Mouse (Mus musculus) layer of hippocampus, postnatal 25 days (tissue): ENCODE data around the gene Pigk. TPM values are rescaled to one million over a fixed set of nuclear protein-coding genes. Genes with fewer than 3 reads are reported as not detected.

ENCODE experiments used
- DNase-seq, 2 experiments: peaks; one replicate each; pipeline ENCODE4 v3.0.0; 2022; ENCODE audit warnings: mixed read lengths in 2 of 2, low spot score in 1 of 2; ENCODE audit errors: extremely low spot score in 1 of 2
- total RNA-seq, 2 experiments: library from RNA; stranded (reverse); gene quantifications; 2 replicates each; pipeline ENCODE4 v1.2.3; 2021

Gene Pigk
- total RNA-seq, 2 experiments from 2014 or later: 45.1 to 47.1 TPM

DNA sequence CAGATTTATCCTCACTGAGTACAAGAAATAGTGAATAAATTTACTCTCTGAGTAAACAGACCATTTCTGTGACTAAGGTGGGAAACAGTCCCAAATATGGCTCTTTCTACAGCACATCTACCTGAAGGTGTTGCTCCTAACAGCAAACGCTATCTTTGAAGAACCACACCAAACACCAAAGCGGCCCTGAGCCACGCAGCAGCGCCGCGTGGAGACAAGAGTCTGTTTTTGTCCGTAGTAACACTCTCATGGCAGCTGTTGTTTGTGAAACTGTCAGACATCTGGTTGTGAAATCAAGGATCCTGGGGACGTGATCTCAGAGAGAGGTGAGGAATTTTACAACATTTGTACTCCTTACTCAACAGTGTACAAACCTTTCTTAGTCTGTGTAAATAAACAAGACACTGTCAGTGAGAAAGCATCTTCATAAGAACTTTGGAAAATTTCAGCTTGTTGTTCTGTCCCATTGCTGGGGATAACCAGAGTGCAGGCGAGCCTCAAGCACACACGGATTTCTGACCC, 248.0 kb downstream of the Pigk start:
- no peak for DNase-seq

DNA sequence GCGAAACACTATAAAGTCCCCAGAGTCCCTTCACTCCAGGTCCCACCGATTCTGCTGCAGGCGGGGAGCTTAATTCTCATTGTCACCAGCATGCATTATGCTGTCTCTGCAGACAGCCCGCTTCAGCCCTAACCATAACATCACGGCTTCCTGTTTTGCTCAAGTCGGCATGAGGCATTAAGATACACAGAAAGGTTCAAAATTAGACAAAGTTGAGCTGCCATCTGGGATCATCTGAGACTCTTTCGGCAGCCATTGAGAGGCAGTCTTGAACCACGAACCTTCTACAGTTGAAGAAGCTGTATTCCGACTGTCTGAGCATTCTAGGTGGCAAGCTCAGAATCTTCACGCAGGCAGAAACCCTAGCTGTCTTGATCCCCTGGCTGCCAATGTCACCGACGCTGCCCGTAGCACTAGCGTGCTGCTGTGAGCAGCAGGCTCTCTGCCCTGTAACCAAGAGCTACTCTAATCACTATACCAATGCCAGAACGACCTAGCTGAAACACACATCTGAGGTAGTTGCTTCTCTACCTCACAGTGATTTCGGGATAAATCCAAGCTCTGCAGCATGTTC, 256.0 kb downstream of the Pigk start:
- DNase-seq: no peak

DNA sequence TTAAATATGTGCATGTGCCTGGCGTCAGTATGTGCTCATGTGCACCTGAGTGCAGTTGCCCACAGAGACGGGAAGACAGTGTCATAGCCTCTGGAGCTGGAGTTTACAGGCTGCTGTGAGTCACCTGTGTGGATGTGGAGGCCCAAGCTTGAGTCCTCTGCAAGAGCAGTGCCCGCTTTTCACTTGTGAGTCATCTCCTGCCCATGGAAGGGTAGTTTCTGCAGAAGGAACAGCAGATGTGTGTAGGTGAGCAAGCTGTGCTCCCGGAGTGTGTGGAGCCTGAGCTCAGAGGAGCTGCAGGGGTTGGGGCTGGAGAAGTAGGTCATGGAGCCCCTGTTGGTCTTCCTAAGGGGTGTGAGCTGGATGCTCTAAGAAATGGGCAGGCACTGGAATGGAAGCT, 257.5 kb downstream of the Pigk start:
- DNase-seq: no peak

DNA sequence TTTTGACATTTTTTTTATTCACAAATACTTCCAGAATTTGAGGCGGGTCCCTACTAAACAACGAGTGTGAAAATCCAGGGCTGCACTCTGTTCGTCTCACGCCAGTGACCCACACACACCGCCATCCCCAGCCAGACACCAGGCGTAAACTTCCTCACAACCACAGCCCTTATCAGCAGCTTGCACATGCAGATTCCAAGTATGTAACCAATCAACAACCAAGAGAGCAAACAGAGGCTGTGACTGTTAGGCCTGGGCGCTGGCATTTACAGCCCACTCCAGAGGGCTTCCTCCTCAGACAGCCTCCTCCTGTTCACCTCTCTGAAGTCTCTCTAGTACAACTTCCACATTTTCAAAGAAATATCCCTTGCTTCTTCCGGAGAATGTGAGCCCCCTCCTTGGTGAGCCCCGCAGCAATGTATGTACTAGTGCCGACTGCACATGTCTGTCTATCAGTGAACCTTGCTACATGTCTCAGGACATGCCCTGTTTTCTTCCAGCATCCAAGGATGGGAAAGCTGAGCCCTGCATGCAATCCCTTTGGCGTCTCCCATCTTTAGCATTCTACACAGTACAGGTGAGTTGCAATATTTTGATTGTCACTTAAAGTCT, 265.7 kb downstream of the Pigk start:
- DNase-seq: no peak

DNA sequence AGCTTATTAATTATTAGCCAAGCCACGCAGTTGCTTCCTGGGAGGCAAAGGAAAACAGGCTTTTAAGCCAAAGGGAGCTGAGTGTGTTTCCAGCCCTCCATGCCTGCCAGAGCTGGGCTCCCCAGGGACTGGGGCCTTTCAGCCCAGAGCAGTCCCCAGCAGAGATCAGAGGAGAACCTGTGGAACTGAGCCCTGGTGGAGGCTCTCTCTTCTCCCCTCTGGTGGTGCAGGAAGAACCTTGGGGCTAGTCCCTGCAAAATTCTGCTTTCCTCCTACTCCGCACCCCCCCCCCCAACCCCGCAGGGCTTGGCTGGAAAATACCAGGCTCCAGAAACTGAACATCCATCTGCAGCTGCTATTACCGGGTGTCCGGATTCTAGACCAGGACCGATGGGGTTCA, 266.5 kb downstream of the Pigk start:
- no peak for DNase-seq

DNA sequence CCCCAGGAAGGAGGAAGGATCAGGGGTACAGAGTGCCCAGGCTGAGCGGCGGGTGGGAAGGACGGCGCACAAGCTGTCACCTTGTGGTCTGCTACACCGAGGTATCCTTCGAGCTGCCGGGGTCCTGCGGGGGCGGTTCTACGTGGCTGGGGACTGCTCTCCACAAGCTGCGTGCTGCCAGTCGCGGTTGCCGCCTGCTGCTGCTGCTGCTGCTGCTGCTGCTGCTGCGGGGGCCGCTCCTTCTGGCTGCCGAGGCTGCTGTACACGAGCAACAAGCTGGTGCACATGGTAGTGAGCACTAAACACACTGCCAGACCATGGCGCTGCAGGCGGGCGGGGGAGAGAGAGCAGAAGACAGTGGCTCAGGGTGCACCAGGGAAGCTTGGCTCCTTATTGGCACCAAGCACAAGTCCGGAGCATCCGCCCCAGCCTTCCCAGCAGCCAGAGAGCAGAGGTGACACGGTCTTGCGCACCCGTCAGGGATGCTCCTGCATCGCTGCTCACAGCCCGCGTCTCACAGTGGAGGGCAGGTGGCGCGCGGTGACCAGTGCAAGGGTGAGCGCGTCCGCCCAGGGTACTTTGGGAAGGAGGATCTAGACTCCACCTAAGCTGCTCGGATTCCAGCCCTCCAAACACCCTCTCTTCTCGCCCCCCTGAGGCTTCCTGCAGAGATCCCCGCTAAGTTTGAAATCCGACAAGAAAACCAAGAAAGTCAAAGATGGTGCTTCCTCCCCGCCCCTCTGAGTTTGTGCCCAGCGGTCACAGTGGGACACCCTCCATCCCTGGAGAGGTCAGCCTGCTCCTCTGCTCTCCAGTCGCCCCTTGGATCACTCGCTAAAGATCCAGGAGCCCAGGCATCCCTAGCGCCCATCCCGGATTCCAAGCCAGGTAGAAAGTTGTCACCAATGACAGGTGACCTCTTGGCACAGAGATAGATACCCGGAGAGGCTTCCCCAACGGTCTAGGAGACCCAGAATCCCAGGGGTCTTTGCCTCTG, 267.4 kb downstream of the Pigk start:
- DNase-seq: peak; percentile 47 to 52

DNA sequence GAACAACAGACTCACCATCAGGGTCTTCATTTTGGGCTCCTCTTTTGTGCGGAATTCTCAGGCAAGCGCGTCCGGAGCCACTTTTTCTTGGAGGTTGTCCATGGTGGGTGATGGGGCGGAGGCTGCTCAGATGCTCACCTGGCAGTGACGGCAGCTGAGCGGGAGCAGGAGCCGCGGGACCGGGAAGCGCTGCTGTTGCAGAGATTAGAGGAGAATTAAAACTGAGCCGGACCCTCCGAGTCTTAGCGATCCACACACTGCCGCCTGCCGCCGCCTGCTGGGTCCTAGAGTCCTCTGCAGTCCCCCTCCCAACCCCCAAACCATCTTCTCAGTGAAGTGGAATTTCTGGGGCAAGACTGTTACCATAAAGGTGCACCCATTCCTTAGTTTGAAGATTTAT, 268.1 kb downstream of the Pigk start, which contains the start of gene St6galnac5:
Gene St6galnac5 (minus strand): TSS at position 259 of the 400 bp plus-strand sequence.
- DNase-seq: peak; percentile 58 to 67

DNA sequence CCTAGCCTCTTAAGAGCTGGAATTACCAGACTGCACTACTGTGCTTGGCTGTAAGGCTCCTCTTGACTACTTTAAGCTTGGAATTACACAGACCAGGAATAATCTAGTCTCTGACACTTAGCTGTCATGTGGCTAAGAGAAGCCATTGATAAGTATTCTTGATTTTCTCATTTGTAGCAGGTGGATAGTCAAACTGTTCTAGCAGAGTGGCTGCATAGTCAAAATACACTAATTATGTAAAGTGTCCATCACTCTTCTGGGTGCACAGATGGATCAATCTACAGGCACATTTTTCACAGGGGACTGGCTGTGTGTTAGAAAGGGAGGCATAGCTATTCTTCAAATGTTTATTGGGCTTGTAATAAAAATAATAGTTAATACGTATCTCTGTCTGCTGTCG, 276.9 kb downstream of the Pigk start:
- DNase-seq: no peak

DNA sequence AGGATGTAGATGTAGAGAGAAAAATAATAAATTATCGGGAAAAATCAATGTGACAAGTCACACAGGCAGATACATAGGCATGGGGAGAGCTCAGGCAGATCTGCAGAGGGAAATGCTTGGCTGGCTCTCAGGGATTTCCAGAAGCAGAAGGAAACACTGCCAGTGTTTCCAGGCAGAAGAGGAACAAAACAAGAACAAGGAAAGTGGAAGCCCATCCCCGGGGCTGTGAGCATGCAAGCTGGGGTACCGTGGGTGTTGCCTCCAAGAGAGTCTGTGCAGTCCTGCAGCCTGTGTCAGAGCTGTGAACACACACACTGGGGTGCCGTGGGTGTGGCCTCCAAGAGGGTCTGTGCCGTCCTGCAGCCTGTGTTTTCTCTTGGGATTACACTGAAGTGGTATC, 279.7 kb downstream of the Pigk start:
- no peak for DNase-seq

DNA sequence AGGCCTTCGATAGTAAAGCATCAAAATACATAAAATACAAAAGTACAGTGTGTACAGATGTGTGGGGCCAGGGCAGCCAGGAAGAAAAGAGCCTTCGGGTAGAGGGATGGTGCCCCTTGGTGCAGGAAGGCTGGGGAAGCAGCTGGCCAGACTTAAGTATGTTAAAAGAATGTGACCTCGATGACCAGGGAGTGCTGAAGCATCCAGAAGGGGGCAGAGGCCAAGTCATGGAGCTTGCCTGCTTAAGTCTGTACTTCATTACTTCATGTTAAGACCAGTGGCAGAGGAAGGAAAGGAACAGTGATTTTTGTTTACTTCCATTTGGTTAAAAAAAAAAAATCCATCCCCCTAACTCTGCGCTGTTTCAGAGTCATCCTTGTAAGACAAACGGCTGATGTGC, 284.2 kb downstream of the Pigk start:
- no peak for DNase-seq

DNA sequence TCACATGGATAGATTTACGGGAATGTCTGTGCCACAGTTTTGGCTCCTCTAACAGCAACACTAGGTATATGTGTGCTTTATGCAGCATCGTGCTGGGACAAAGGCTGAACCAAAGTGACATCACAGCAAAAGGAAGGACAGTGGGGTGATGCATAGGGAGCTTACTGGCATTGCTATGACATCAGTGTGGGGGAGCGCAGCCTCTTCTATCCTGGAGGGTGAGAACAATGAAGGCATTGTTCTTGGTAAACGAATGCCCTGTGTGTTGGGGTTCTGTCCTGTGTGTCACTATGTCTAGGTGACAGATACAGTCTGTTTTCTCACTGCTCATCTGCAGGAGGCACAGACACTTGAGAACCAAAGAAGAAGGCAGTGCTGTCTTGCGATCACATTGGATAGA, 285.0 kb downstream of the Pigk start:
- no peak for DNase-seq

DNA sequence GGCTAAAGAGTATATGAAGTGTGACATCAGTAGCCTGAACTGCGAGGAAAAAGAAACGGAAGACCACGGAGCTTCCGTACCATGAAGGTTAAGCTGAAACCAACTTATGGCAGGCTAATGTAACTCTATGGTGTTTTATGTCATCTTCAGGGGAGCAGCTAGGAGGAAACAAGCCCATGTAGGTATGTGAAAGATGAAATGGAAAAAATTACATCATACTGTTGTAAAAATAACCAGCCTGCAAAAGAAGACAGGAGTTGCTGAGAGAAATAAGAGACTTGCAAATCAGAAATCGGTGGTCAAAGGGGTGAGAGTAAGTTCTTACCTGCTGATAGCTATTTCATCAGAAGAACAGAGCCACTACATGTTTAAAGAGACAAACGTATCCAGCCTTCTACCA, 293.0 kb downstream of the Pigk start:
- no peak for DNase-seq

DNA sequence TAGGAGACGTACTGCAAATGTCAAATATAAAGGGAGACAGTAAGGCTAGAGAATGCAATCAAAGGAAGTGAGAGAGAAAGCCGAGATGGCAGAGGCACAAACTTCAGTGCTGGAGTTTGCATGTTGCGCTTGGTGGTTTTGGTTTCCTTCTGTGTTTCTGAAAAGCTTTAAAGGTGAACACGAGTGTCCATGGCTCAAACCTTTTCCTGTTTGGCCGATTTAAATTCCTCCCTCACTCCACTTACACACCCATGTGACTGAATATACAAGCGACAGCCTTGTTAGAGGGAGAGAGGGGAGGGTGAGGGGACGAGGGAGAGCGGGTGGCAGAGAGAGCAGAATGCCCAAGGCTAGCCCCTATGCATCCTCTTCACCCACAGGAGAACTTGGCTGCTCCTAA, 302.5 kb downstream of the Pigk start:
- no peak for DNase-seq

DNA sequence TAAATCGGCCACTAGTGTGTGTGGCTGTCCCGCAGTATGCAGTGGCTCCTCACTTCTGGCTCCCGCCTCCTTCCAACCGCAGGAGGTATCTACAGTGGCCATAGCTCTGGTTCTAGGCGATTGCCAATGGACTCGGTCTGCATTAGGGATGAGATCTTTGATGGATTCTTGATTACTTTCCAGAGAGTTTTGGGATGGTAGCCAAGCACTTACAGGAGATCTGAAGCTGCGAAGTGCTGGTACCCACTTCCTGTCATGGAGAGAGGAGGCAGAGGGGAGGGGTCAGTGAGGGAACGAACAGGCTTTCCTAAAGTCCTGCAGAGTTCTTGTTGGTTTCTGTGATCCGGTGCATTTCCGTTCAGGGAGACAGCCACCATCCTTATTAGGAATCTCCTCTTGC, 304.2 kb downstream of the Pigk start:
- DNase-seq: no peak

DNA sequence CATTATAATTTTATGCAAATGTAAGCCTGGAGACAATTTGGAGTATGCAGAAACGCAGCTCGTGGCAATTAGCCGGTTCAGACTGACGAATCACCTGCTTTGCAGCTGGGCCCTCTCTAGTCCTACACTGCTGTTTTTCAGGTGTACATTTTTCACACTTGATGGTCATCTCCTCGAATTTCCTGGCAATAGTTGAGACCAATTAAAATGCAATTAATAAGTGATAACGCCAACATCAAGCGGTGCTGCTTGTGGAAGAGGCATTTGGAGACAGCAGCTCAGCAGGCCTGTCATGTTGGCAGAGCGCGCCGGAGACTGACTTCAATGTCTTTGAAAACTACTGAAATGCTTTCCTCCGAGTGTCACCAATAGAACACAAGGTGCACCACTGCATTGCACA, 310.1 kb downstream of the Pigk start:
- DNase-seq: no peak

Other genes starting within 250 kb of the Pigk start
- gene Ak5, start 45.7 kb upstream of the Pigk start, total RNA-seq: 100 to 1,000 TPM; 240 to 257 TPM